Mouse (Mus musculus): Measurements from ENCODE around the gene Cabp1.

- TF ChIP-seq CTCF (IDR thresholded peaks at IDR 0.05; ENCODE audit: extremely low read depth, insufficient read length, insufficient replicate concordance, low read depth, low read length) (no peak), POLR2A (IDR thresholded peaks at IDR 0.05; ENCODE audit: low read depth, low read length) (no peak)
Observed at GRCm38 (mm10) chr5:115120978-115121377, 73.2 kb downstream of the Cabp1 start.

Measured in small intestine, adult 2 months (tissue).